Mouse (Mus musculus) B cell, adult (primary cell): ENCODE results near the gene Ptbp1. TPM values are rescaled to one million over a fixed set of nuclear protein-coding genes. Genes with fewer than 3 reads are reported as not detected.

Experiments
- total RNA-seq: library from RNA; stranded (reverse); gene quantifications from 4 replicates; pipeline ENCODE4 v1.2.4, GENCODE M21; 2023; ENCODE audit not compliant: inconsistent age

Gene Ptbp1
- 430 to 480 TPM (median 445 TPM) in 4 replicates for total RNA-seq

GRCm38 (mm10) chr10:79853860-79854795, at the start of gene Ptbp1:
TSS of gene Ptbp1 (plus strand) at chr10:79854427.

DNA sequence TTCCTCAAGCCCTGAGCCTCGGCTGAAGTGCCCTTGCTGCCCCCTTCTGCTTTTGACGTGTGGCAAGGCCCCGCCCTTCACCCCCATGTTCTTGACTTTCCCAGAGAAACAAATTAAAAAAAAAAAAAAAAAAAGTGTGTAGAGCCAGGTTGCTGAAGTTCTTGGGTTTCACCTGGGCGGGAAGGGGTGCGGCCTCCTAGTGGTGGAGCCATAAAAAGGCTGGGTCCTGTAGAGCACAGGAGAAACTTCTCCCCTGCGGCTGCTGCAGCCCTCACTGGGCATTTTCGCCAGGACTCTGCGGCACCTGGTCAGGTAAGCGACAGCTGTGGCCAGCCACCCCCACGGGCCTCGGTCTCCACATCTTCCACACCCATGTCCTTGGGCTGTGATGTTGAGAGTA, 33.4 kb upstream of the Ptbp1 start, which contains the start of gene Misp:
Gene Misp (plus strand): TSS at position 208 of the 400 bp plus-strand sequence.

DNA sequence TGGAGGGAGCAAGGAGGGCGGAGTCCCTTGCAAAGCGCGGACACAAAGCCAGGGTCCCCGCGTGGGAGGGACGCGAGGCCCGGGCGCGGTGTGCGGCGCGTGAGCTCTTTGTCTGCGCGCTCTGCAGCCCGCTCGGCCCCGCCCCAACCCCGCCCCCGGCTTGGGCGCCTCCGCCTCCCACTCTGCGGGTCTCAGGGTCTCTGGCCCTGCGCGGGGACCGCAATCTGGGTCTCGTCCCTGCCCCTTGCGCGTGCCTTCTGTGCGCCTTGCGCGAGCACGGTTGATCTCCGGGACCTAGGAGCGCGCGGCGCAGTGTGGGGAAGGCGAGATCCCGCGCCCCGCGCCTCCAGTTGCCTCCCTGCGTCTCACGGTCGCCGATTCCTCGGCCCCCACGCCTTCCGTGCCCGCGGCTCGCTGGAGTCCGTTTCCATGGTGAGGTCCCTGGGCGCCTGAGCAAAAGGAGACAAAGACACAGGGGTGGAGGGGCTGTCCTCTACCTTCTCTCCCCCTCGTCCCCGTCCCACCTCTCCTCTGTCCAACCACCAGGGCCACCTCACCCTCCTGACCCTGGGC, 20.1 kb downstream of the Ptbp1 start, which contains the start of the genes Prtn3 and Plppr3:
Gene Prtn3 (plus strand): TSS at position 187 of the 573 bp plus-strand sequence.
Gene Plppr3 (minus strand): TSS at position 345 of the 573 bp plus-strand sequence.

DNA sequence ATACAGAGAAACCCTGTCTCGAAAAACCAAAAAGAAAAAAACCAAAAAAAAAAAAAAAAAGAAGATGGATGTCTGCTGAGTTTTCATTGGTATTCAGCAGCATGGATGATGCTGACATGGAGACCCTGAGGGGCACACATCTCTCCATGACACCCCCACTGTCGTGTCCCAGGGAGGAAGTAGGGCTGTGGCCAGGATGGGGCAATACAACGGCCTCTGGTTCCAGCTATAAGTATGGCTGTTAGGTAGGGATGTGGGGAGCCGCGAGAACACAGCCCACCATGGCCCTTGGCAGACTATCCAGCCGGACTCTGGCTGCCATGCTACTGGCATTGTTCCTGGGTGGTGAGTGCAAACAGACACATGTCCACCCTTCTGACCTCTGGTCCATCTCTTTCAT, 31.8 kb downstream of the Ptbp1 start, which contains the start of gene Elane:
Gene Elane (plus strand): TSS at position 194 of the 400 bp plus-strand sequence.

DNA sequence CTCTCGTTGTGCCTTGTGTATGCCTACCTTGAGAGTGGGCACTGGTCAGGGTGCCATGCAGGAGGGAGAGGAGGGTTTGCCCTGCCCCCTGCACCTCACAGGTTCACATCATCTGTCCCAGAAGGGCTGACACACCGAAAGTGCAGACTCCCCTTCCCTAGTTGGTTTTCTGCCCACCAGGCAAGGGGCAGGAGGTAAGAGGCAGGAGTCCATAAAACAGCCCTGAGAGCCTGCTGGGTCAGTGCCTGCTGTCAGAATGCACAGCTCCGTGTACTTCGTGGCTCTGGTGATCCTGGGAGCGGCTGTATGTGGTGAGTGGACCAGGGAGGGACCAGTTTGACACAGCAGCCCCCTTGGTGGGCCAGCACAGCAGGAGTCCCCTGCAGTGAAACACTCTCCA, 36.4 kb downstream of the Ptbp1 start, which contains the start of gene Cfd:
Gene Cfd (plus strand): TSS at position 184 of the 400 bp plus-strand sequence.

GRCm38 (mm10) chr10:79908167-79909091, 54.2 kb downstream of the Ptbp1 start, which contains the start of gene Med16:
TSS of gene Med16 (minus strand) at chr10:79908923.

DNA sequence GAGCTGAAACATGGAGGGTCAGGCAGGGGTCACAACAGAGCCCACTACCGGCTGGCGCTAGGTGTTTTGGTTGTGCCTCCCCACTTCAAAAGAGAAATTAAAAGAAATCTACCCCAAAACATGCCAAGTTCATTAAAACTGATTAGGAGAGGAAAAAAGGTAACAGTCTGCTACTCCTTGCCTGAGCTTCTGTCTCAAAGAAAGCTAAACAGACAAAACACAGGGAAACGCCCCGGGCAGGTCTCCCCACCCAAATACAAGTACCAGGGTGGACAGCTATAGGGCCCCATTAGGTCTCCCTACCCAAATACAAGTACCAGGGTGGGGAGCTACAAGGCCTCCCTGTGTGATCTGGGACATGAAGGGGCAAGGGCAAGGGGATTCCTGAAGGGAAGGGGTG, 56.3 kb downstream of the Ptbp1 start, which contains the start of gene Gm26602:
Gene Gm26602 (plus strand): TSS at position 301 of the 400 bp plus-strand sequence.

Other genes with a start within 250 kb of the Ptbp1 start
- gene C2cd4c, start 240.4 kb upstream of the Ptbp1 start, total RNA-seq = not detected in 4 replicates
- gene Shc2, start 216.5 kb upstream of the Ptbp1 start, total RNA-seq = not detected in 4 replicates
- not detected in 4 replicates for gene Odf3l2, start 208.7 kb upstream of the Ptbp1 start, total RNA-seq
- not detected in 4 replicates for gene Madcam1, start 189.9 kb upstream of the Ptbp1 start, total RNA-seq
- 13.7 to 19.6 TPM (median 17.1 TPM) in 4 replicates for gene Tpgs1, start 185.1 kb upstream of the Ptbp1 start, total RNA-seq
- gene Cdc34, start 172.2 kb upstream of the Ptbp1 start, total RNA-seq = 64.7 to 70.9 TPM (median 68.3 TPM) in 4 replicates
- 1.2 to 2.8 TPM (median 2.1 TPM) in 4 replicates for gene Gzmm, start 165.4 kb upstream of the Ptbp1 start, total RNA-seq
- gene Bsg, start 149.9 kb upstream of the Ptbp1 start, total RNA-seq = 101 to 112 TPM (median 107 TPM) in 4 replicates
- 0.26 TPM in 1 of 4 replicates, not detected in the others for gene Hcn2, start 137.8 kb upstream of the Ptbp1 start, total RNA-seq
- gene Polrmt, start 107.8 kb upstream of the Ptbp1 start, total RNA-seq = 55.6 to 79.9 TPM (median 71.2 TPM) in 4 replicates
- gene Fgf22, start 99.4 kb upstream of the Ptbp1 start, total RNA-seq = not detected in 4 replicates
- gene Rnf126, start 87.5 kb upstream of the Ptbp1 start, total RNA-seq = 52.1 to 65.8 TPM (median 59.1 TPM) in 4 replicates
- gene Fstl3, start 77.2 kb upstream of the Ptbp1 start, total RNA-seq = 1.1 to 2.1 TPM (median 1.7 TPM) in 4 replicates
- not detected in 4 replicates for gene Prss57, start 63.5 kb upstream of the Ptbp1 start, total RNA-seq
- gene Palm, start 60.9 kb upstream of the Ptbp1 start, total RNA-seq = 5.9 to 8.0 TPM (median 6.7 TPM) in 4 replicates
- not detected in 4 replicates for gene Misp, start 33.4 kb upstream of the Ptbp1 start, total RNA-seq
- gene Prtn3, start 20.0 kb downstream of the Ptbp1 start, total RNA-seq = not detected in 4 replicates
- gene Plppr3, start 20.2 kb downstream of the Ptbp1 start, total RNA-seq = 0.27 to 1.1 TPM (median 0.75 TPM) in 4 replicates
- gene Elane, start 31.8 kb downstream of the Ptbp1 start, total RNA-seq = not detected in 4 replicates
- not detected in 4 replicates for gene Cfd, start 36.4 kb downstream of the Ptbp1 start, total RNA-seq
- gene Med16, start 54.5 kb downstream of the Ptbp1 start, total RNA-seq = 76.7 to 86.8 TPM (median 80.6 TPM) in 4 replicates
- not detected in 4 replicates for gene Gm26602, start 56.4 kb downstream of the Ptbp1 start, total RNA-seq
- gene Kiss1r, start 62.5 kb downstream of the Ptbp1 start, total RNA-seq = 0.16 to 0.90 TPM (median 0.41 TPM) in 4 replicates
- 97.6 to 112 TPM (median 107 TPM) in 4 replicates for gene R3hdm4, start 66.8 kb downstream of the Ptbp1 start, total RNA-seq
- 33.9 to 40.6 TPM (median 35.9 TPM) in 4 replicates for gene Arid3a, start 72.6 kb downstream of the Ptbp1 start, total RNA-seq
- gene Wdr18, start 105.7 kb downstream of the Ptbp1 start, total RNA-seq = 40.2 to 51.6 TPM (median 44.7 TPM) in 4 replicates
- gene Grin3b, start 116.3 kb downstream of the Ptbp1 start, total RNA-seq = 0.21 TPM in 1 of 4 replicates, not detected in the others
- gene Tmem259, start 129.9 kb downstream of the Ptbp1 start, total RNA-seq = 157 to 164 TPM (median 160 TPM) in 4 replicates
- 325 to 361 TPM (median 340 TPM) in 4 replicates for gene Cnn2, start 134.2 kb downstream of the Ptbp1 start, total RNA-seq
- gene Abca7, start 142.1 kb downstream of the Ptbp1 start, total RNA-seq = 53.9 to 56.0 TPM (median 54.6 TPM) in 4 replicates
- gene Arhgap45, start 162.2 kb downstream of the Ptbp1 start, total RNA-seq = 493 to 520 TPM (median 510 TPM) in 4 replicates
- gene Polr2e, start 185.4 kb downstream of the Ptbp1 start, total RNA-seq = 73.4 to 86.2 TPM (median 75.9 TPM) in 4 replicates
- 124 to 132 TPM (median 128 TPM) in 4 replicates for gene Gpx4, start 192.7 kb downstream of the Ptbp1 start, total RNA-seq